Comparison of ENCODE assay signal across 8 mouse cellular contexts in the genomic region with DNA sequence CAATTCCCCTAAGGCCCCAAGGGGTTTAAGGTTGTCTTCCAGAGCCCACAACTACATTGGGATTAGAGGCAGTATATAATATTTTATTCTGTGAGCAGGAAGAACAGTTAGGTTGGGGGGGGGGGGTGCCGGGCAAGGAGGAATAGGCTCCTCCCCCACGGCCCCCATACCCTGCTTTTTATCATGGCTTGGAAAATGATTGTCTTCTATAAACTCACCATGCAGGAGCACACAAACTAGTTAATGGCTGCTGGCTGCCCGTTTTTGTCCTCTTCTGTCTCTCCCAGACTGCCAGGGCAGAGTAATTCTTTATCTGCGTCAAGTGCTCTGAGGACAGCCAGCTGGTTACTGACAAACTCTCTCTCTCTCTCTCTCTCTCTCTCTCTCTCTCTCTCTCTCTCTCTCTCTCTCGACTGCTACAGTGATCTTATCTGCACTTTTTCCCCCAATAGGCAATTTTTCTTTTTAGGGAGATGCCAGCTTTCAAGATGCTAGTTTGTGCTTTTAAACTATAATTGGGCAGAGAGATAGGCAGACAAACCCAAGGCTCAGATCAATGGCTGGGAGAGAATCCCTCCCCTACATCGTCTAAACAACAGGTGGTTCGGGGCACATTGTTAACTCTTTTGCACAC. TPM values are rescaled to one million over a fixed set of nuclear protein-coding genes. Genes with fewer than 3 reads are reported as not detected.
DNase-seq lines count a peak whose midpoint lies in the region; ATAC-seq and TF ChIP-seq lines count a peak whose summit lies in the region.

No protein-coding gene starts in this region.

- H3K36me3 ChIP-seq in kidney, postnatal 0 days (ENCODE audit: insufficient read depth, low read length), result no peaks in the 10 kb centered on the region
- no peaks in the 10 kb centered on the region for H3K36me3 ChIP-seq in embryonic facial prominence, embryonic 11.5 days (replicated peaks; ENCODE audit: control insufficient read depth, insufficient read depth, low read depth, low read length)
- no peaks in the 10 kb centered on the region for H3K36me3 ChIP-seq in hindbrain, embryonic 14.5 days (replicated peaks; ENCODE audit: control insufficient read depth, insufficient read depth)
- H3K36me3 ChIP-seq in midbrain, embryonic 14.5 days (ENCODE audit: control insufficient read depth, insufficient read depth, low read length), result no peaks in the 10 kb centered on the region

- H3K4me1 ChIP-seq in kidney, postnatal 0 days (replicated peaks; ENCODE audit: insufficient read depth, low read length), result peaks cover 4% of the 10 kb centered on the region; the same call in 1 of the 2 replicates
- no peaks in the 10 kb centered on the region; the same call in 1 of the 2 replicates for H3K4me1 ChIP-seq in embryonic facial prominence, embryonic 11.5 days (ENCODE audit: control insufficient read depth, insufficient read depth, low read length)
- peaks cover 22% of the 10 kb centered on the region for H3K4me1 ChIP-seq in hindbrain, embryonic 14.5 days (replicated peaks; ENCODE audit: control insufficient read depth, insufficient read depth, low read length)
- H3K4me1 ChIP-seq in midbrain, embryonic 14.5 days (ENCODE audit: control insufficient read depth, insufficient read depth, low read length), result peaks cover 7% of the 10 kb centered on the region

- peak overlapping the region; percentile 72 for H3K4me3 ChIP-seq in kidney, postnatal 0 days (replicated peaks; ENCODE audit: low read depth, low read length)
- H3K4me3 ChIP-seq in embryonic facial prominence, embryonic 11.5 days (ENCODE audit: low read depth, low read length), result peak overlapping the region; percentile 71; the same call in 1 of the 2 replicates
- peak overlapping the region; percentile 72 for H3K4me3 ChIP-seq in hindbrain, embryonic 14.5 days (replicated peaks; ENCODE audit: low read length)
- peak overlapping the region; percentile 76 for H3K4me3 ChIP-seq in midbrain, embryonic 14.5 days (replicated peaks; ENCODE audit: low read depth, low read length)

- no peaks in the 10 kb centered on the region for H3K9me3 ChIP-seq in kidney, postnatal 0 days (replicated peaks; ENCODE audit: low read length)
- no peaks in the 10 kb centered on the region for H3K9me3 ChIP-seq in embryonic facial prominence, embryonic 11.5 days (replicated peaks; ENCODE audit: control insufficient read depth, low read length)
- H3K9me3 ChIP-seq in hindbrain, embryonic 14.5 days (ENCODE audit: control insufficient read depth, low read length), result no peaks in the 10 kb centered on the region
- no peaks in the 10 kb centered on the region for H3K9me3 ChIP-seq in midbrain, embryonic 14.5 days (ENCODE audit: control insufficient read depth, low read length)

- H3K4me2 ChIP-seq in kidney, postnatal 0 days (ENCODE audit: low read length), result peak overlapping the region; percentile 96
- H3K4me2 ChIP-seq in embryonic facial prominence, embryonic 11.5 days (ENCODE audit: low read depth, low read length), result peak overlapping the region; percentile 63
- peak overlapping the region; percentile 92 for H3K4me2 ChIP-seq in hindbrain, embryonic 14.5 days (replicated peaks)
- H3K4me2 ChIP-seq in midbrain, embryonic 14.5 days (ENCODE audit: low read length), result peak overlapping the region; percentile 96

- no peak for TF ChIP-seq CTCF in kidney, postnatal 0 days (IDR thresholded peaks at IDR 0.05; ENCODE audit: low read depth)

- intact Hi-C loops in left cerebral cortex, postnatal 14 days (cut with DNase I), result no loop called here

- no peak for ATAC-seq in kidney, postnatal 0 days (replicated peaks; ENCODE audit: low FRiP score, low read depth)
- no peak for ATAC-seq in embryonic facial prominence, embryonic 11.5 days (replicated peaks; ENCODE audit: insufficient number of reproducible peaks, low FRiP score, low TSS enrichment, low read depth)
- no peak for ATAC-seq in hindbrain, embryonic 14.5 days (ENCODE audit: low FRiP score)
- no peak for ATAC-seq in midbrain, embryonic 14.5 days (ENCODE audit: low FRiP score, low TSS enrichment)

- no peak overlapping the region for H3K27ac ChIP-seq in kidney, postnatal 0 days
- H3K27ac ChIP-seq in embryonic facial prominence, embryonic 11.5 days (replicated peaks; ENCODE audit: low read depth, low read length), result no peak overlapping the region
- no peak overlapping the region for H3K27ac ChIP-seq in hindbrain, embryonic 14.5 days
- no peak overlapping the region for H3K27ac ChIP-seq in midbrain, embryonic 14.5 days (replicated peaks; ENCODE audit: low read depth, low read length)

- no peak overlapping the region for H3K9ac ChIP-seq in kidney, postnatal 0 days (ENCODE audit: low read depth, low read length)
- H3K9ac ChIP-seq in embryonic facial prominence, embryonic 11.5 days (replicated peaks; ENCODE audit: low read length), result no peak overlapping the region
- H3K9ac ChIP-seq in hindbrain, embryonic 14.5 days, result peak overlapping the region; percentile 85
- peak overlapping the region; percentile 86; the same call in 1 of the 2 replicates for H3K9ac ChIP-seq in midbrain, embryonic 14.5 days (replicated peaks; ENCODE audit: low read length)

- no peak for DNase-seq in kidney, postnatal 0 days (ENCODE audit: low spot score)
- DNase-seq in kidney, postnatal 25 days, result no peak
- DNase-seq in embryonic facial prominence, embryonic 11.5 days (ENCODE audit: low spot score), result no peak
- no peak for DNase-seq in hindbrain, embryonic 14.5 days (ENCODE audit: low spot score)
- peak; percentile 23 for DNase-seq in midbrain, embryonic 14.5 days
- DNase-seq in left cerebral cortex, postnatal 14 days (ENCODE audit: low spot score in 2 of 2), result no peak
- DNase-seq in adrenal gland, adult 18-20 months (ENCODE audit: low spot score in 2 of 2), result no peak
- DNase-seq in left cerebral cortex, adult 8-10 months (ENCODE audit: low spot score in 2 of 2), result no peak

- WGBS in kidney, postnatal 0 days, result 6% methylated on average over 7 of the region's 7 CpGs
- 17% methylated on average over 7 of the region's 7 CpGs for WGBS in embryonic facial prominence, embryonic 11.5 days
- WGBS in hindbrain, embryonic 14.5 days, result 13% methylated on average over 7 of the region's 7 CpGs
- WGBS in midbrain, embryonic 14.5 days, result 13% methylated on average over 7 of the region's 7 CpGs

- no peaks in the 10 kb centered on the region for H3K27me3 ChIP-seq in kidney, postnatal 0 days (ENCODE audit: insufficient read depth, low read length)
- no peaks in the 10 kb centered on the region for H3K27me3 ChIP-seq in embryonic facial prominence, embryonic 11.5 days (ENCODE audit: control insufficient read depth, insufficient read depth, low read length)
- H3K27me3 ChIP-seq in hindbrain, embryonic 14.5 days (ENCODE audit: control insufficient read depth, insufficient read depth, low read length), result no peaks in the 10 kb centered on the region
- H3K27me3 ChIP-seq in midbrain, embryonic 14.5 days (ENCODE audit: control insufficient read depth, insufficient read depth, low read length), result 0 out of 2 replicates have a peak, but pooled peaks cover 5% of the 10 kb centered on the region

RNA-seq across cellular contexts. Expression of a gene that starts 1.1 kb away (rescaled TPM):
- polyA plus RNA-seq in kidney, postnatal 0 days (2015; fragmentation: Nextera tagmentation; extraction: Ambion mirVana), result 14.7 and 14.8 TPM in 2 replicates
- polyA plus RNA-seq in embryonic facial prominence, embryonic 11.5 days (2014; fragmentation: Nextera tagmentation; extraction: Ambion mirVana), result 13.5 and 13.6 TPM in 2 replicates
- polyA plus RNA-seq in hindbrain, embryonic 14.5 days (2014; fragmentation: Nextera tagmentation; extraction: Ambion mirVana), result 18.2 and 18.5 TPM in 2 replicates
- 13.0 and 16.7 TPM in 2 replicates for polyA plus RNA-seq in midbrain, embryonic 14.5 days (2014; fragmentation: Nextera tagmentation; extraction: Ambion mirVana)
- 10 to 100 TPM; 28.2 to 36.4 TPM for total RNA-seq in left cerebral cortex, postnatal 14 days (2021)
- total RNA-seq in adrenal gland, adult 18-20 months (2021), result 10 to 100 TPM; 19.2 to 21.3 TPM
- 10 to 100 TPM; 25.5 to 29.1 (median 26.6) TPM for total RNA-seq in left cerebral cortex, adult 8-10 months (2022)

Comparison
In these comparisons a context has a peak if more than half of its experiments do, and no peak if none do; other contexts are left out.
1. H3K9ac ChIP-seq: peak in hindbrain, embryonic 14.5 days (single experiment) and midbrain, embryonic 14.5 days (single experiment); none in kidney, postnatal 0 days (single experiment) and embryonic facial prominence, embryonic 11.5 days (single experiment).
2. Peak in every context shown above with its lines, with median percentiles within 50 percentile points of each other: H3K4me2 ChIP-seq and H3K4me3 ChIP-seq.